Mouse (Mus musculus) cerebellum, adult 9-10 months (tissue): ENCODE results near the gene Tmem268.

Experiments used
- DNase-seq: peaks from one replicate; pipeline ENCODE4 v3.0.0; 2022

Gene Tmem268

GRCm38 (mm10) chr4:63556665-63557064 is 1.9 kb upstream of the Tmem268 start:
- DNase-seq: no peak

- peak; percentile 25 for DNase-seq
These were observed 1.2 kb upstream of the Tmem268 start for GRCm38 (mm10) chr4:63557124-63558059.

GRCm38 (mm10) chr4:63559127-63559697 is 631 bp downstream of the Tmem268 start:
- no peak for DNase-seq

DNA sequence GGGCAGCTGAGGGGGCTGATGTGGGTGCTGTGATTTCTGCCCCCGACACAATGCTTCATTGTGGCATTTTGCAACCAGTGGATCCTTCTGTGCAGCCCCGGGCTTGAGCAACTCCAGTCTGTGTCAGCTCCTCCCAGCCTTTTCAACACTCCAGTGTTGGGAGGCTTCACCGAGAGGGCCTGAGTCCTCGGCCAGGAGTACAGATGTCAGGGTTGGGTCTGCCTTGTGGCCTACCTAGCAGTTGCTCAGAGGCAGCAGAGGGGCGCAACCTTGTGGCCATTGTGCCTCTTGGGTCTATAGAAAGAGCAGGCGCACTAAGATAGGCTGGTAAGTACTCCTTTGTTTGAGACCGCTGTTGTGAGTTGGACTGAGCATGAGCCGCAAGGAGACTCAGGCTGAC is 1.5 kb downstream of the Tmem268 start:
- peak; percentile 23 for DNase-seq

GRCm38 (mm10) chr4:63561861-63562675 is 3.5 kb downstream of the Tmem268 start:
- DNase-seq: no peak

GRCm38 (mm10) chr4:63562742-63563141 is 4.2 kb downstream of the Tmem268 start:
- no peak for DNase-seq

- no peak for DNase-seq
These were observed 9.3 kb downstream of the Tmem268 start for GRCm38 (mm10) chr4:63567712-63568390.

- DNase-seq: no peak
These were observed 10.7 kb downstream of the Tmem268 start for GRCm38 (mm10) chr4:63569322-63569721.

DNA sequence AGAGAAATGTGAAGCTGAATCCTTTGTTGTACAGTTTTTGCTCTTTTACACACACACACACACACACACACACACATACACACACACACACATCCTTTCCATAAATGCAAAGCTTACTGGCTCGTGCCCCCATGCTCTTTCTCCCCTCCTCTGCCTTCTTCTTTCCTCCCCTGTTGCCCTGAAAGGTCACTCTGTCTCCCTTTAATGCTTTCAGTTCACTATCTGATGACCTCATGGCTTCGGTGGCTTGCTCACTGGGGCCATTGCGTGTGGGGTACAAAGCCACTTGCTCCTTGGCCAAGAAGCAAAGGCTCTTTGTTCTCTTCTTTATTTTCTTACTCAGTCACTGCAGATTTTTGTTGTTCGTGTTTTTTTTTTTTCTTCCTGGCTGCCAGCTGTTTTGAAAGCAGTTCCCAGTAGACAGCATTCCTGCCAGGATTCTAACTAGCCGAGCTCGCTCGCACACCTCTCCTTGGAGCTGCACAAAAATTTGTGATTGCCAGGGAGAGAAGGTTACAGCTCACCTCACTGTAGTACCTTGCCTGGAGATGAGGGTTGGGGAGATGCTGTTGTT is 11.7 kb downstream of the Tmem268 start:
- DNase-seq: no peak

DNA sequence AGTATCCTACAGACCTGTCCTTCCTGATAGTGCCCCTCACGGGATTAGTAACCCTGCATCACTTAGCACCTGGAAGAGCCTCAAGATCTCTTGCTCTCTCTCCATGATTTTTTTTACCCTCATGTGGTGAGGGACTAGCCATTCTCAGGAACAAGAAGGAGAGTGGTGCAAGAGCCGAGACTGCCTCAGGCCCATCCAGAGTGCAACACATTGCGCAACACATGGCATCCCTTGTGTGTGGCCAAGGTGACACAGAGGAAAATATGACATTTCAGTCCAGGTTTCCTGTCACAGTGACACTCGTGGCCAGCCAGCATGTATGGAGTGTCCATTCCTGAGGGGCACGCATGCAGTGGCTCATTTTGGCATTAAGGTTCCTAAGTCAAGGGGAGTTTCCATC is 14.0 kb downstream of the Tmem268 start:
- no peak for DNase-seq

DNA sequence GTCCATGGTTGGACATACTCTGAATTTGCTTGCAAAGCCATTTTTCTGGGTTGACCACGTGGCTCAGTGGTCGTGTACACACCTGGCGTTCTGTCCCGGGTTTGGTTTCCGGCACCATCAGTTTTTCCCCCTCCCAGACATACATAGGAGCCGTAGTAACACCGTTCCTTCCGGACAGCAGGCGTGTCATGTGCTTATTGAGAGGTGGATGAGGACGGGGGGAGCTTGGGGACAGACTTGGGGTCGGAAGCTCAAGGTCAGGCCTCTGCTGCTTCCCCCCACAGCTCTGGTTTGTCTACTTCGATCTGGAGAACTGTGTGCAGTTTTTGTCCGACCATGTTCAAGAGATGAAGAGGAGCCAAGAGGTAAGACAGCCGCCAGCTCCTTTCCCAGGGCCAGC is 21.1 kb downstream of the Tmem268 start:
- DNase-seq: no peak

DNA sequence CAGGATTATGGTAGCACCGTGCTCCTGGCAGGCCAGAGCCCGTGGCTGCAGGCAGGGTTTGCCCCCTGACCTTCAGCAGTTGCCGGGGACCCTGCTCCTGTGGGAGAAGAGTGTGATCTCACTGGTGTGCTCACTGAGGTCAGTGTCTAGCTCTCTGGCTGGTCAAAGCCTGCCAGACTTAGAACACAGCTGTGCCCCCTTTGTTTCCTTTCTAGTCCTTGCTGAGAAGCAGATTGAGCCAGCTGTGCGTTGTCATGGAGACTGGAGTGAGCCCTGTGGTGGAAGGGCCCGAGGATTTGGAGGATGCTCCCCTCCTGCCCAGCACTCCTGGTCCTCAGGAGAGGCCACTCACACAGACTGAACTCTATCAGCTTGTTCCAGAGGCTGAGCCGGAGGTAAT is 21.5 kb downstream of the Tmem268 start:
- DNase-seq: no peak

DNA sequence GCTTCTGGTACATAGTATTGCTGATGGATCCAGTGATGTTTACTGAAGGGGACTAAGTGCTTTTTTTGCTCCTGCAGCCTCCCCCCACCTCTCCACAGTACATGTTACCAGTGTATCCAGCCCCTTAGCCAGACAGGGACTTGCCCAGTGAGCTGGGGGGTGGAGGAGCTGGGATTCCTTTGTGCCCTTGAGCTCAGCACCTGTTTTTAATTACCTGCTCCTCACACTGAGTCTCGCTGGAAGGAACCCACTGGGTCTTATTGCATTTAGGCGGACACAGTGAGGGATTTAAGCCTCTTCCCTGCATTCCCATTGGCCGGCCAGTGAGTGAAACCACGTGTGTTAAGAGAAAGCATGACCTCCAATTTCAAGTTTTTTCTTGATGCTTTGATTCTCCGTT is 24.0 kb downstream of the Tmem268 start:
- DNase-seq: no peak

DNA sequence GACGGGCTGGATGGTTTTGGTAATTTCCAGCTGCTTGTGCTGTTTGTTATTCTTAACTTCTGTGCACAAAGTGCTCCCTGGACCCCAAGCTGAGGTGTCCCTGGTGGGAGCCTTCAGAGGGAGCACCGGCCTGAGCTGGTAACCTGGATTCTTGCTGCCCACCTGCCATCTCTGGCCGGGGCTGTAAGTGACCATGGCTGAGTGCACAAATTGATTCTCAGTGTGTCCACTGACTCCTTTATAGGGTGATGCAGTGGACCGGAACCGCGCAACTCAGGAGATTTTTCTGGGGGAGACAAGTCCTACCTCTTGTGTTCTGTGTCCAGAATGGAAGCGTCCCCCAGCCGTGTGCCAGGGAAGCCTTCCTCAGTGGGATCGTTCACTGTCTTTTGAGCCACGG is 26.6 kb downstream of the Tmem268 start:
- no peak for DNase-seq

GRCm38 (mm10) chr4:63586240-63586639 is 27.7 kb downstream of the Tmem268 start:
- no peak for DNase-seq

GRCm38 (mm10) chr4:63589987-63590386 is 31.4 kb downstream of the Tmem268 start:
- no peak for DNase-seq

GRCm38 (mm10) chr4:63590538-63590937 is 32.0 kb downstream of the Tmem268 start:
- DNase-seq: no peak

DNA sequence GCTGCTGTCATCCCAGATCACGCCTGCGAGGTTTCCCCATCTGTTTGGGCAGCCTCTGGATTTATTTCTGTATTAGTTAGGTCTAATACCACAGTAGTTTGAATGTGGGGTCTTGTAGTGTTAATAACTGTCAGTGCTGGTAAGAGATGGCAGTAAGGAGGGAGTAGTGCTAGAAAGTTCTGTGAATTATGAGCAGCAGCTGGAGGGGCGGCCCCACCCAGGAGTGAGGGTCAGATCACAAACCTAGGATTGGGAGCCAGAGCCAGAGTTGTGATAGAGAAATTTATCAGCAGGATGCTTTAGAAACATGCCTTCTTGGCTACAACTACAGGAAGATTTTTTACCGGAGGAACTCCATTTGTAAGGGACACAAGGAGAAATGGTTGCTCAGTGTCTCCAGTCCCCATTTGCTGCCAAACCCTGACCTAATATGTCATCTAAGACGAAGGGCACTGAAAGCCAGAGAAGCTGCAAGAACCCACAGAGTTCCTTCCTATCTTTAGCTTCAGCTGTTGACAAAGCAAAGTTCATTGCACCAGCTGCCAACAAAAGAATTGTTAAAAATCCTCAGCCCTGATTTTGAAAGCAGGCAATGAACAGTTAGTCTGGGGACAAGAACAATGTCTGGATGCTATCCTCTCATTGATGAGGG is 36.0 kb downstream of the Tmem268 start:
- no peak for DNase-seq

DNA sequence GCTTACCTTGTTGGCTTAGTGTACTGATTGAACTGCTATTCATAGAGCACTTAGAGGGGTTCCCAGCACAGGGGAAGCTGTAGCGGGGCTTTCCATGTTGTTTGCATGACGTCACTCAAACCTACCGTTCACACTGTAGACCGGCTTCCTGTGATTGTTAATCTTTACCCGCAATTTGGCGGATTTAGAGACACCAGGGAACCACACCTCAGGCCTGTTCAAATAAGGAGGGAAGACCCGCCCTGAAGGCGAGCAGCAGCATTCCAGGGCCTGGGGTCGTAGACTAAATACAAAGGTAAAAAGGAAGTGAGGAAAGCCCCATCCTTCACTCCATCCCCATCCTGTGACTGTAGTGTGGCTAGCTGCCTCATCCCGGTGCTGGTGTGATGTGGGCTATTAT is 36.7 kb downstream of the Tmem268 start:
- no peak for DNase-seq

- DNase-seq: no peak
These were observed 37.4 kb downstream of the Tmem268 start for GRCm38 (mm10) chr4:63596010-63596409.

DNA sequence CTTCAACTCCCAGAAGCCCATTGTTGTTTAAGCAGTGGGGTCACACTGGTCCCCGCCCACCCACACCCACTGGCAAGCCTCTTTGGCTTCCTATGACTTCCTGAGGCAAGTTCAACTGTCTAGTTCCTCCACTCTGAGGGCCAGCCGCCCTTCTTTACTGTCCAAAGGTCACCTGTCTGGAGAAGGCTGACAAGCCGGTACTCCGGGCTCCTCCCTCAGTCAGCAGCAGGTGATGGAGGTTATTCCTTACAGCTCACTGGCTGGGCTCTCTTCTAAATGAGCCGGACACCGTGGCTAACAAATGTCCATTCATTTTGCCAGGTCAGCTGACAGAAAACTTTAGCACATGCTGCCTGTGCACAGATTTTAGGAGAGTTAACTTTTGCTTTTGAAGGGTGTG is 42.2 kb downstream of the Tmem268 start:
- DNase-seq: no peak

DNA sequence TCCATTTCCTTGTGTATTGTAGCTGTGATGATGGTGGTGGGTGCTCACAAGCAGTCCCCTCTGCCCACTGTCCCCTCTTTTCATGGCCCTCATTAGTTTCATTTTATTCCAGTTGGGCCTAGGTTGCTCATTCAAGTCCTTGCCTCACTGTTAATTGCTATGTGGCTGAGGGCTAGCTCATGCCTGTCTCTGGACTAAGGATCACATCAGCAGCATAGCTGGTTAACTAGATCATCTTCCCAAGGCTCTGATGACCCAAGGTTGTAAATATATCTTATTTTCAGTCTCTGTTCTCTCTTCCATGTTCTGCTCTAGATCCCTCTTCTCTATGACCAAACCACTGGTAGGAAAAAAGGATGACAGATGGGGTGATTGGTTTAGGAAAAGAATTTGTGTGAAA is 42.7 kb downstream of the Tmem268 start:
- no peak for DNase-seq
